Mouse (Mus musculus): ENCODE measurements at regions not wholly inside any gene's neighbourhood (a gene's known extent, or its start where the extent isn't known, plus 50 kb on each side); places are given as distances from the start of the nearest gene placed in this dataset.

DNA sequence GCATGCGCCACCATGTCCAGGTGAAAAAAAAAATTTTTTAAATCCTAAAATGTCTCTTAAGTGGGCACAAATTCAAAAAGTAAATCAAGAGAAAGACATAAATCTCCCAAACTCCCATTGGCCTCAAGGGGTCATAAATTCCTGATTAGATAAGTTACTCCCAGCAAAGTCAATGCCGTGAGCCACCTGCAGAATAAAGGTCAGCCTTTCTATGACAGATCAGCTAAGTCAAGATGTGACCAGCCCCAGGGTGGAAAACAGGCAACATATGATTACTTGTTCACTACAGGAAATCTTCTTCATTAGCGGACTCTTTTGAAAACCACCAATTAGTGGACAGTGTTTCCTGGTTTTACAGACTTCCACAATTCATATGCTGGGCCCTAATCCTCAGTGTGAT is 101.4 kb downstream of the Rpl36a-ps1 start:
- Histone ChIP-seq H3K9ac (no peak overlapping the region), H3K27ac (ENCODE audit: low read depth) (no peak overlapping the region), H3K4me2 (no peak overlapping the region), H3K36me3 (ENCODE audit: insufficient read depth) (no peaks in the 10 kb centered on the region), H3K4me1 (ENCODE audit: insufficient read depth) (no peaks in the 10 kb centered on the region), H3K27me3 (ENCODE audit: insufficient read depth, low read length) (no peaks in the 10 kb centered on the region), H3K9me3 (ENCODE audit: low read depth, low read length) (no peaks in the 10 kb centered on the region), H3K4me3 (ENCODE audit: low read depth, low read length) (no peak overlapping the region)
- no peak for DNase-seq
- 83% methylated on average over 3 of the region's 3 CpGs for WGBS
- no peak for TF ChIP-seq CTCF (IDR thresholded peaks at IDR 0.05; ENCODE audit: low read depth)
- ATAC-seq (ENCODE audit: insufficient read depth), result no peak

DNA sequence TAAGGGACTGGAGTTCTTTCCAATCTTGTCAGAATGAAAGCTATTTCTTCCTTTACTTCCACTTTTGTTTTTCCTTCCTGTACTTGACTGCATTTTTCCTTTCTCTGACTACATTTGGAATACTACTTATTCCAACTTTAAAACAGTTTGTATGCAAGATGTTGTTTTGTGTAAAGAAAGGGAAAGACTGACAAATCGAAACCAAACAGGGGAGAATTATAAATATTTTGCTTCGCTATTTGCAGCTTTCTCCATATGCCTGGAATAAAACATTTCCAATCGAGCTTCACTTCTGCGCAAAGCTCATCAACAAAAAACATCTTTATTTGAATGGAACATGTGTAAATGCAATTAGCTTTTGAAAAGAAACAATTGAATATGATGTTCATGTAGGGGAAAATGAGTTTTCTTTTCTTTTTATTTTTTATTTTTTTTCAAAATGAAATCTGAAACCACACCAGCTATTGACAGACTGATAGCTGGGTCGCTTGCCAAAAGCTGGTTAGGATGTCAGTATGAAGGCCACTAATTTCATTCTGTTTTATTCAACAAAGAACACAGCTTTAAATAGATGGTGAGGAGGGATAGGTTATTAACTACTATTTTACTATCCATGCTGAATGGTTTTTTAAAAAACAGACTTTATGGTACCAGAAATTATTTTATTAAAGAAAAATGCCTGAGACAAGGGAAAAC is 102.7 kb downstream of the Rpl36a-ps1 start:
- TF ChIP-seq CTCF (IDR thresholded peaks at IDR 0.05; ENCODE audit: low read depth), result no peak

DNA sequence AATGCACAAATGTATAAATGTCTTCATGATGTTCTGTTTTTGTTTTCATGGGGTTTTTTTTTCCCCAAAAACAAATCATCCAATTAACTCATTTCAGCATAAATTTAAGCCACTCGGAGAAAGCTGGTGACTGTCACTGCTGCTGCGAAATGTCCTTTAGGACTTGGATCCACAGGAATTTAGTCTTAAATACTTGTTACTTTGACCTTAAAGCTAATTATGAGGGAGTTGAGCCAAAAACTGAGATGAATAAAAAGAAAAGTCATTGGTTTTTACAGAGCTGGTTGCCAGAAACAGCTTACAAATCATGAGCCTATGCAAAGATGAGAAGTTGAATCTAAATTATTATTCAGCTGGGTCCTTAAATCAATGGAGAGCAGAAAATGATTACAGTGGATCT is 106.5 kb downstream of the Rpl36a-ps1 start:
- no peak overlapping the region for H3K4me3 ChIP-seq (ENCODE audit: low read depth, low read length)
- no peaks in the 10 kb centered on the region for H3K27me3 ChIP-seq (ENCODE audit: insufficient read depth, low read length)
- no peak for TF ChIP-seq CTCF (IDR thresholded peaks at IDR 0.05; ENCODE audit: low read depth)
- peak; percentile 87 for DNase-seq
- H3K9me3 ChIP-seq (ENCODE audit: low read depth, low read length), result no peaks in the 10 kb centered on the region
- H3K9ac ChIP-seq, result no peak overlapping the region
- no peak overlapping the region for H3K27ac ChIP-seq (ENCODE audit: low read depth)
- no peaks in the 10 kb centered on the region for H3K4me1 ChIP-seq (ENCODE audit: insufficient read depth)
- no peaks in the 10 kb centered on the region for H3K36me3 ChIP-seq (ENCODE audit: insufficient read depth)
- no peak overlapping the region for H3K4me2 ChIP-seq
- WGBS, result 50% methylated on average over 2 of the region's 2 CpGs
- peak; percentile 22; the same call in 1 of the 2 replicates for ATAC-seq (ENCODE audit: insufficient read depth)

More for the DNA sequence above, 102.7 kb downstream of the Rpl36a-ps1 start:
- DNase-seq (peak; percentile 50), ATAC-seq (ENCODE audit: insufficient read depth) (no peak)
- Histone ChIP-seq H3K4me2 (no peak overlapping the region), H3K9ac (no peak overlapping the region), H3K4me1 (ENCODE audit: insufficient read depth) (no peaks in the 10 kb centered on the region), H3K27ac (ENCODE audit: low read depth) (no peak overlapping the region), H3K9me3 (ENCODE audit: low read depth, low read length) (no peaks in the 10 kb centered on the region), H3K27me3 (ENCODE audit: insufficient read depth, low read length) (no peaks in the 10 kb centered on the region), H3K4me3 (ENCODE audit: low read depth, low read length) (no peak overlapping the region), H3K36me3 (ENCODE audit: insufficient read depth) (no peaks in the 10 kb centered on the region)
- WGBS, result 60% methylated on average over 5 of the region's 5 CpGs

DNA sequence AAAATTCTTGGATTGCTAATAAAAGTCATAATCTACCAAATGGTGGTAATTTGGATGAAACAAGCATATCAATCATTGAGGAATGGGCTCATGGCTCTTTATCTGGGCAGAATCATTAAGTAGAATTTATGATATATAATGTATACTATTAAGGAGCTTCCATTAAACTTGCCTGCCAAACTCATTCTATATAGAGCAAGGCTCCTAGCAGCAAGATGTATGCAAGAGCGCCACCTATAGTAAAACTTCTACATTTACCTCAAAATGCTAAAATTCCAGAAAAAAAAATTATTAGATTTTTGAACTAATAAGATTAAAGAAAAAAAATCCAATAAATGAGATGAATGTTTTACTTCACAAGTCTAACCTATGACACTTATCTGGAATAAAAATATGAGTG is 107.1 kb downstream of the Rpl36a-ps1 start:
- Histone ChIP-seq H3K9ac (no peak overlapping the region), H3K27me3 (ENCODE audit: insufficient read depth, low read length) (no peaks in the 10 kb centered on the region), H3K4me2 (no peak overlapping the region), H3K9me3 (ENCODE audit: low read depth, low read length) (no peaks in the 10 kb centered on the region), H3K27ac (ENCODE audit: low read depth) (no peak overlapping the region), H3K4me1 (ENCODE audit: insufficient read depth) (no peaks in the 10 kb centered on the region), H3K36me3 (ENCODE audit: insufficient read depth) (no peaks in the 10 kb centered on the region), H3K4me3 (ENCODE audit: low read depth, low read length) (no peak overlapping the region)
- DNase-seq, result peak; percentile 82
- peak; percentile 69; the same call in 1 of the 2 replicates for ATAC-seq (ENCODE audit: insufficient read depth)
- peak; percentile 51 for TF ChIP-seq CTCF (IDR thresholded peaks at IDR 0.05; ENCODE audit: low read depth)
- 0% methylated on average over 1 of the region's 1 CpGs for WGBS

DNA sequence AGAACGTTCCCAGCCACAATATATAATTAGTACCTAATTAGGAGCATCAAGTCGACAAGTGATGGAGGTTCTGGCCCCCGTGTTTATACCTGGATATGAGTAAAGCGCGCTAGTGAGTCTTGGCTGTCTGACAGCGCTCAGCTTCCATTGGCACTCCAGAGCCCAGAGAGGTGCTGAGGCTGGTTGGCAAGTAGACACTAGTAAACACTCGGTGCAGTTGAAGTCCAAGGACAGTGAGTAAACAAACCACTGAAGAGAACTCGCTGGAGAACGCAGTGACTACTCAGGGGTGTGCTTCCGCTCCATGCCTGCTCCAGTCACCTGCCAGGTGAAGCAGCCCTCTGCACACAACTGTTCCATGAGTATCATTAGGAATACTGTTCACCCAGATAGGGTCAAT is 111.5 kb downstream of the Rpl36a-ps1 start:
- H3K27me3 ChIP-seq (ENCODE audit: insufficient read depth, low read length), result no peaks in the 10 kb centered on the region
- no peaks in the 10 kb centered on the region for H3K9me3 ChIP-seq (ENCODE audit: low read depth, low read length)
- H3K4me3 ChIP-seq (ENCODE audit: low read depth, low read length), result no peak overlapping the region
- DNase-seq (no peak), ATAC-seq (ENCODE audit: insufficient read depth) (no peak)
- H3K4me2 ChIP-seq, result no peak overlapping the region
- H3K36me3 ChIP-seq (ENCODE audit: insufficient read depth), result no peaks in the 10 kb centered on the region
- H3K9ac ChIP-seq, result no peak overlapping the region
- TF ChIP-seq CTCF (IDR thresholded peaks at IDR 0.05; ENCODE audit: low read depth), result no peak
- WGBS, result 71% methylated on average over 10 of the region's 10 CpGs
- no peaks in the 10 kb centered on the region for H3K4me1 ChIP-seq (ENCODE audit: insufficient read depth)
- no peak overlapping the region for H3K27ac ChIP-seq (ENCODE audit: low read depth)

DNA sequence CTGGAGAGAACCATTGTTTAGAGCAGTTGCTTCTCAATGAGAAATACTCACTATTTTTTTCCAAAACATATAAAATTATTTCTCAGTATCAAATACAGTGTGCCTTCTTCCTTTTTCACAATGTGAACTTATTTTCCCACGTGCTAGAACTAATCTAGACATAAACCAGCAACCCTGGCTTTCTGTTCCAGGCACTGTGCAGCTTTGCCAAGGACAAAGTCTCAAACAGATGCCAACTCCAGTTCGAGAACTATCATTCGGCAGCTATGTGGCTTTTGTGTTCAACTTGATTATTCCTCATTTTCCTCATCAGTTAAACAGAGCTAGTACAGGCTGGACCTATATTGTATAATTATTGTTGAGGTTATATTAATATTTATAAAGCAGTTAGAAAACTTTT is 116.2 kb downstream of the Rpl36a-ps1 start:
- ATAC-seq (ENCODE audit: insufficient read depth) (no peak), DNase-seq (no peak)
- no peaks in the 10 kb centered on the region for H3K9me3 ChIP-seq (ENCODE audit: low read depth, low read length)
- no peak overlapping the region for H3K9ac ChIP-seq
- H3K4me3 ChIP-seq (ENCODE audit: low read depth, low read length), result no peak overlapping the region
- H3K4me1 ChIP-seq (ENCODE audit: insufficient read depth), result no peaks in the 10 kb centered on the region
- H3K27me3 ChIP-seq (ENCODE audit: insufficient read depth, low read length), result no peaks in the 10 kb centered on the region
- no peak for TF ChIP-seq CTCF (IDR thresholded peaks at IDR 0.05; ENCODE audit: low read depth)
- no peaks in the 10 kb centered on the region for H3K36me3 ChIP-seq (ENCODE audit: insufficient read depth)
- no peak overlapping the region for H3K4me2 ChIP-seq
- H3K27ac ChIP-seq (ENCODE audit: low read depth), result no peak overlapping the region
- 84% methylated on average over 3 of the region's 3 CpGs for WGBS

DNA sequence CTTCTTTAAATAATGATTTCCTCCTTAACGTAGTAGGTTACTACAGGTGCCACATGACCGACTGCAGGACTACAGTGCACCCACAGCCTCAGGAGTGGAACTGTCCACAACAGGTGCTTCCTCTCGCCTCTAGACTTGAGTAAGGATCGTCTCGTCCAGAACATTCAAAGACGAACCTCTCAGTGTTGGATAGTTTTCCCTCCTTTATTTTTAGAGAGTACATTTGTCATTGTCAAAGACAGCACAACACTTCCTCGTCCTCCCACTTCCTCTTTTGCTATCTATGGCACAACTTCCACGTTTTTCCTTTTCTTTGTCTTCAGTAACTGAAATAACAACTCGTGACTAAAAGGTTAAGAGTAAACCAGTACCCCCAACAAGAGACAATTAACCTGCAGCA is 120.7 kb downstream of the Rpl36a-ps1 start:
- H3K9ac ChIP-seq, result no peak overlapping the region
- no peaks in the 10 kb centered on the region for H3K9me3 ChIP-seq (ENCODE audit: low read depth, low read length)
- H3K27me3 ChIP-seq (ENCODE audit: insufficient read depth, low read length), result no peaks in the 10 kb centered on the region
- no peak overlapping the region for H3K4me2 ChIP-seq
- no peak for TF ChIP-seq CTCF (IDR thresholded peaks at IDR 0.05; ENCODE audit: low read depth)
- DNase-seq (no peak), ATAC-seq (ENCODE audit: insufficient read depth) (no peak)
- no peaks in the 10 kb centered on the region for H3K4me1 ChIP-seq (ENCODE audit: insufficient read depth)
- H3K27ac ChIP-seq (ENCODE audit: low read depth), result no peak overlapping the region
- no peak overlapping the region for H3K4me3 ChIP-seq (ENCODE audit: low read depth, low read length)
- WGBS, result 55% methylated on average over 9 of the region's 9 CpGs
- no peaks in the 10 kb centered on the region for H3K36me3 ChIP-seq (ENCODE audit: insufficient read depth)

All from lung, embryonic 14.5 days (tissue).